In the genomic region with DNA sequence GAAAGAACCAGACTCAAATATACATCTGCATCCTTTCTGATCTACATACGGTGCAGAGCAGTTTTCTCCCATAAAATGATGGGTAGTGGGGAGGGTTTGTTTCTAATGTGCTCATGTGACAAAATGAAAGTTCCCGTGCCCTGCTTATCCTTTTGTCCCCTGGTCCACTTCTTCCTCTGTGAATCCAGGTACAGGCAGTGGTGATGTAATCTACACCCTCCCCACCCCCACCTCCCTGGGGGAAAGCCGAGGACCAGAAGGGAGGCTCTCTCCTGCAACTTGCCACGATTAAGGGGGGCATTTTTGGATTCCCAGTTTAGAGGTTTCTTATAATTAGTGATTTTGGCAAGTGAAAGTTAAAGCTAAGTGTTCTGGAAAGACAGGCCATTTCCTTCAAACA, we compare ENCODE assay signal across 24 mouse cellular contexts.
DNase-seq lines count a peak whose midpoint lies in the region; ATAC-seq and TF ChIP-seq lines count a peak whose summit lies in the region.
"Had no signal": no experiment of that assay in that cellular context is flagged by ENCODE, and none has a peak within 500 bp of the region (broad histone marks: within the 10 kb centered on the region; RNA-seq: fewer than 3 reads in every experiment).

No protein-coding gene starts in this region.

- no peak overlapping the region for H3K9ac ChIP-seq in liver, postnatal 0 days (replicated peaks)
- no peak overlapping the region for H3K9ac ChIP-seq in limb, embryonic 13.5 days
- no peak overlapping the region for H3K9ac ChIP-seq in limb, embryonic 14.5 days (ENCODE audit: low read depth, low read length, severe bottlenecking)
- H3K9ac ChIP-seq: embryonic facial prominence, embryonic 12.5 days; embryonic facial prominence, embryonic 15.5 days; forebrain, postnatal 0 days; hindbrain, embryonic 13.5 days had no signal

- H3K27me3 ChIP-seq in liver, postnatal 0 days (ENCODE audit: insufficient read depth, low read length): no peaks in the 10 kb centered on the region
- H3K27me3 ChIP-seq in limb, embryonic 13.5 days: no peaks in the 10 kb centered on the region
- H3K27me3 ChIP-seq in limb, embryonic 14.5 days (ENCODE audit: control insufficient read depth, insufficient read depth, low read length): no peaks in the 10 kb centered on the region
- H3K27me3 ChIP-seq: embryonic facial prominence, embryonic 12.5 days; embryonic facial prominence, embryonic 15.5 days had no signal

- H3K9me3 ChIP-seq in liver, postnatal 0 days (ENCODE audit: low read length): no peaks in the 10 kb centered on the region
- no peaks in the 10 kb centered on the region for H3K9me3 ChIP-seq in limb, embryonic 13.5 days
- H3K9me3 ChIP-seq in limb, embryonic 14.5 days (ENCODE audit: control insufficient read depth, low read length): no peaks in the 10 kb centered on the region
- H3K9me3 ChIP-seq: embryonic facial prominence, embryonic 12.5 days; embryonic facial prominence, embryonic 15.5 days; hindbrain, embryonic 10.5 days; hindbrain, embryonic 13.5 days had no signal

- peaks cover 7% of the 10 kb centered on the region for H3K4me1 ChIP-seq in liver, postnatal 0 days (ENCODE audit: insufficient read depth)
- H3K4me1 ChIP-seq in limb, embryonic 13.5 days: peaks cover 40% of the 10 kb centered on the region
- H3K4me1 ChIP-seq in limb, embryonic 14.5 days (ENCODE audit: control insufficient read depth, insufficient read depth, low read length): peaks cover 19% of the 10 kb centered on the region

- WGBS in liver, postnatal 0 days (ENCODE audit: insufficient replicate concordance): 49% methylated on average over 4 of the region's 4 CpGs
- WGBS in limb, embryonic 13.5 days: 19% methylated on average over 4 of the region's 4 CpGs
- WGBS in limb, embryonic 14.5 days: 22% methylated on average over 4 of the region's 4 CpGs

- H3K4me3 ChIP-seq in left cerebral cortex, adult 2 months: no peak overlapping the region
- no peak overlapping the region for H3K4me3 ChIP-seq in liver, postnatal 0 days (ENCODE audit: low read depth, low read length)
- no peak overlapping the region for H3K4me3 ChIP-seq in limb, embryonic 13.5 days
- no peak overlapping the region for H3K4me3 ChIP-seq in limb, embryonic 14.5 days (replicated peaks; ENCODE audit: low read length)
- H3K4me3 ChIP-seq: embryonic facial prominence, embryonic 12.5 days; embryonic facial prominence, embryonic 15.5 days; gastrocnemius, adult 2 months; hindbrain, embryonic 10.5 days; hindbrain, embryonic 13.5 days had no signal

- no peak for DNase-seq in left cerebral cortex, adult 2 months (ENCODE audit: extremely low spot score in 1 of 2, low spot score in 2 of 2)
- DNase-seq in left cerebral cortex, adult 18-20 months (ENCODE audit: low spot score in 2 of 2): no peak
- DNase-seq in liver, postnatal 0 days: peak; percentile 40
- DNase-seq in liver: no peak
- no peak for DNase-seq in limb, embryonic 14.5 days (ENCODE audit: low spot score)
- no peak for DNase-seq in lung, adult 18-20 months
- DNase-seq: adrenal gland, adult 8-10 months; adrenal gland, postnatal 25 days; cerebellum, adult 11-12 months; cerebellum, adult 8-10 months; forebrain, postnatal 0 days; gastrocnemius, adult 2 months; gastrocnemius, postnatal 14 days; heart, adult 11 months; heart, postnatal 36 days had no signal

- H3K27ac ChIP-seq in left cerebral cortex, adult 2 months: peak overlapping the region; percentile 70
- H3K27ac ChIP-seq in liver, postnatal 0 days (ENCODE audit: low read depth): no peak overlapping the region
- no peak overlapping the region for H3K27ac ChIP-seq in limb, embryonic 13.5 days
- no peak overlapping the region for H3K27ac ChIP-seq in limb, embryonic 14.5 days (replicated peaks; ENCODE audit: low read depth, low read length)
- H3K27ac ChIP-seq: embryonic facial prominence, embryonic 12.5 days; embryonic facial prominence, embryonic 15.5 days; gastrocnemius, adult 2 months; hindbrain, embryonic 10.5 days; hindbrain, embryonic 13.5 days had no signal

- no peak for TF ChIP-seq EP300 in liver, postnatal 0 days (IDR thresholded peaks at IDR 0.05; ENCODE audit: low read depth)

- no peak for TF ChIP-seq POLR2A in limb, embryonic 14.5 days (IDR thresholded peaks at IDR 0.05; ENCODE audit: borderline replicate concordance, extremely low read depth, insufficient read depth, insufficient read length)

- TF ChIP-seq CTCF in left cerebral cortex, adult 2 months (IDR thresholded peaks at IDR 0.05): no peak
- TF ChIP-seq CTCF in liver, postnatal 0 days (IDR thresholded peaks at IDR 0.05; ENCODE audit: low read depth): no peak

- intact Hi-C loops in left cerebral cortex, adult 2 months (cut with DNase I): no loop called here

- no peak overlapping the region for H3K4me2 ChIP-seq in liver, postnatal 0 days (ENCODE audit: low read depth, low read length)
- peak overlapping the region; percentile 32 for H3K4me2 ChIP-seq in limb, embryonic 13.5 days (replicated peaks)
- H3K4me2 ChIP-seq in limb, embryonic 14.5 days (replicated peaks; ENCODE audit: low read depth, low read length, severe bottlenecking): peak overlapping the region; percentile 14; the same call in 1 of the 2 replicates
- H3K4me2 ChIP-seq: embryonic facial prominence, embryonic 12.5 days; embryonic facial prominence, embryonic 15.5 days; heart, embryonic 11.5 days; hindbrain, embryonic 13.5 days had no signal

- peak; percentile 58; the same call in 1 of the 2 replicates for ATAC-seq in liver, postnatal 0 days
- ATAC-seq in limb, embryonic 13.5 days (ENCODE audit: low FRiP score, low read depth): no peak
- no peak for ATAC-seq in limb, embryonic 14.5 days (ENCODE audit: low FRiP score, low read depth)
- ATAC-seq: CD4-positive, CD25-positive, alpha-beta regulatory T cell, adult 4 months; forebrain, embryonic 14.5 days; hindbrain, embryonic 16.5 days had no signal

- no peaks in the 10 kb centered on the region for H3K36me3 ChIP-seq in liver, postnatal 0 days (replicated peaks; ENCODE audit: insufficient read depth, low read length)
- no peaks in the 10 kb centered on the region for H3K36me3 ChIP-seq in limb, embryonic 13.5 days
- H3K36me3 ChIP-seq in limb, embryonic 14.5 days (ENCODE audit: control insufficient read depth, insufficient read depth, low read length): no peaks in the 10 kb centered on the region
- H3K36me3 ChIP-seq: embryonic facial prominence, embryonic 12.5 days; embryonic facial prominence, embryonic 15.5 days; hindbrain, embryonic 10.5 days; hindbrain, embryonic 13.5 days had no signal
